Mouse (Mus musculus): Measurements from ENCODE around the gene Defb36.

Defb36 gene

GRCm38 (mm10) chr2:152604057-152604456 lies at the start of gene Defb36:
Gene Defb36, plus strand, starts transcription at chr2:152604327.
- DNase-seq (ENCODE audit: low read depth): peak; percentile 37

GRCm38 (mm10) chr2:152556655-152557054 lies 47.5 kb upstream of the Defb36 start:
- DNase-seq (ENCODE audit: low read depth): no peak

GRCm38 (mm10) chr2:152569038-152569437 lies 35.1 kb upstream of the Defb36 start, which contains the start of gene Gm17416:
Gene Gm17416, plus strand, starts transcription at chr2:152569338.
- no peak for DNase-seq (ENCODE audit: low read depth)

DNA sequence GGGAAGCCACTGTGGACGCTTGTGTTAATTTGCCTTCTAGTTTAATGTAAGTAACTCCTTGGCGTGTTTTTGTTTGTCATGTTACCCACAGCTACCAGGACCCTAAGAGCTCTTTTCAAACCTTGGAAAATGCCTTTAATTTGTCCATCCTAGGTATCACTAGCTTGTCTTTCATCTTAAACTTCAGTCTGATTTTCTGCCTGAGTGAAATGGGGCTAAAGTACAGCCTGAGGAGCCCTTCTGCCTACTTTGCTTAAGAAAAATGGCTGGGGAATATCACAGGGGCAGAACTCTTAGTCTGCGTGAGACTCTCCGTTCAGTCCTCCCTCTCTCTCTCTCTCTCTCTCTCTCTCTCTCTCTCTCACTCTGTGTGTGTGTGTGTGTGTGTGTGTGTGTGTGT lies 34.2 kb upstream of the Defb36 start:
- DNase-seq (ENCODE audit: low read depth): no peak

GRCm38 (mm10) chr2:152570313-152570712 lies 33.8 kb upstream of the Defb36 start:
- DNase-seq (ENCODE audit: low read depth): no peak

- peak; percentile 6 for DNase-seq (ENCODE audit: low read depth)
Measured at GRCm38 (mm10) chr2:152572114-152572794, 31.9 kb upstream of the Defb36 start, which contains the start of gene Defb21. Gene Defb21, plus strand, starts transcription at chr2:152572744.

DNA sequence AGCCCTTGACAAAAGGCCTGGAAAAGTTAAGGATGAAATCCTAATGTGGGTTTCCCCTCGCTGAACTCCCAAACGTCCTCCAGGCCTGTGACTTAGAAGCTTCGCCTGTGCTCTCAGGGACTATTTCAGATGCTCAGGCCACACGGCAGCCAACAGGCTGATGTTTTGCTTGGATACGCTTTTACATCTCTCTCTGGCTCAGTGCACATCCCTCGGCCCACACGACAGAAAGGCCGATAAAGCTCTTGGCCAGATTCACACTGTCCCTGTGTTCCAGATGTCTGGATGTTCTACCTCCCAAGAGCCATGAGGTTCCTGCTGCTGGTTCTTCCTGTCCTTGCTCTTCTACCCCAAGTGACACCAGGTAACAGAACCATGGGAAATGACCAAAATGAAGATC lies 30.6 kb upstream of the Defb36 start:
- no peak for DNase-seq (ENCODE audit: low read depth)

DNA sequence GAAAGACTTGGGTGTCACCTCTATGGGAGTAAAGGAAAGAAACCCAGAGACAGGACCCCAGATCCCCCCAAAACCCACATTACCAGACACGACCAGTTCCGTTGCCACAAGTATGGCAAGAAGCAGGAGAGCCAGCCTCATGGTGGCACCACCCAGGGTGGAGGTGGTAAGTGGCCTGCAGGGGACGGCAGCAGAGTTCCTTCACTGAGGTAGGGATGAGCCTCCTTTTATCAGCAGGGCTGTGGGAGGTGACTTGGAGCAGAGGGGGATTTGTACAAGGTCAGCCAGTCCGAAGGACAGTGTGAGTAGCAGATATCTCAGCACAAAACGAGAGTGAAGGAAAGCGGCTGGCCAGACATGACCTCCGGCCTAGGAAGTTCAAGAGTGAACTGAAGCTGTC lies 24.0 kb upstream of the Defb36 start, which contains the start of gene Defb19:
Gene Defb19, minus strand, starts transcription at position 206 of the 400 bp plus-strand sequence.
- no peak for DNase-seq (ENCODE audit: low read depth)

GRCm38 (mm10) chr2:152580612-152581011 lies 23.5 kb upstream of the Defb36 start:
- no peak for DNase-seq (ENCODE audit: low read depth)

DNA sequence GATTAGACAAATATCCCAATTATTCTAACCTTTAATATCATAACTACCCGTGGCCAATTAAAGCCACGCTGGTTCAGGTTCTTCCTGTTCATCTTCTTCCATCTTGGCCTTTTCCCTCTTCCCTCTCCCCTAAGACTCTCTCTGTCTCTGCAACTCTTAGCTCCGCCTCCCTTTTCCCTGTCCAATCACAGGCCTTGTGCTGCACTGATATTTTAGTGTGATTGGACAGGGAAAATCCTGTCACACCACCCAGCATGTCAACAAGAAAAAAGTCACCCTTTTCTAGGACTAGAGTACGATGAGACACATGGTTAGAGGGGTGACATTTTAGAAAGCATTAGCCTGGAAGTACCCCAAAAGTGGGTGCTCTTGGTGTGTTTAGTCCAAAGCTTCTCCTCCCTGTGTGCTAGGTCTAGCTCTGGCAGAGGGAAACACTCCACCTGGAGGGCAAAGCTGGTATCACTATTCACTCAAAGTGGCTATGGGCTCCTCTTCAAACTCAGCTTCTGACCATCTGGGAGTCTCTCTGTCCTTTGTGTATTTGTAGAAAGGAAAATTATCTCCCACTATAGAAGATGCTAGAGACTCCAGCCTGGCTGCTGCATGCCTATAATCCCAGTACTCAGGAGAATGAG lies 17.1 kb upstream of the Defb36 start:
- peak; percentile 39 for DNase-seq (ENCODE audit: low read depth)

- no peak for DNase-seq (ENCODE audit: low read depth)
Measured at GRCm38 (mm10) chr2:152588450-152588849, 15.7 kb upstream of the Defb36 start.

DNA sequence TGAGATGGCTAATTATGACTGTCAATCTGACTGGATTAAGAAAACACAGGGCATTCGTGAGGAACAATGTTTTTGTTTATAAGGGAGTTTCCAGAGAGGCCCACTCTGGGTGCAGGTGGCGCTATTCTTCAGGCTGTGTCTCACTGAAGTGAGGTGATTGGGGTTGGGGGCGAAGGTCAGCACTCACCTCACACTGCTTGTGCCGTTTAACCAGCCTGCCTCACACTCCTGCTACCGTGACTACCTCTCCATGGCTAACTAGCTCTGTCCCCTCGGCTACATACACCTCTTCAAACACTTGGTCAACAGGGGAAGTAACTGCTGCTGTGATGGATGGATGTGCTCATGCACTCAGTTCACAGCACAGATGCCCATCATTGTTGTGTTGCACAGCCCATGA lies 15.1 kb upstream of the Defb36 start:
- no peak for DNase-seq (ENCODE audit: low read depth)

GRCm38 (mm10) chr2:152599299-152599698 lies 4.8 kb upstream of the Defb36 start, which contains the start of gene Defb45:
Gene Defb45, minus strand, starts transcription at chr2:152599399.
- DNase-seq (ENCODE audit: low read depth): no peak

GRCm38 (mm10) chr2:152600076-152600475 lies 4.1 kb upstream of the Defb36 start:
- no peak for DNase-seq (ENCODE audit: low read depth)

GRCm38 (mm10) chr2:152601275-152601960 lies 2.7 kb upstream of the Defb36 start:
- peak; percentile 80 for DNase-seq (ENCODE audit: low read depth)

- DNase-seq (ENCODE audit: low read depth): no peak
Measured at GRCm38 (mm10) chr2:152607746-152608145, 3.6 kb downstream of the Defb36 start.

- DNase-seq (ENCODE audit: low read depth): no peak
Measured at GRCm38 (mm10) chr2:152608719-152609118, 4.6 kb downstream of the Defb36 start.

- no peak for DNase-seq (ENCODE audit: low read depth)
Measured at GRCm38 (mm10) chr2:152612193-152612592, 8.1 kb downstream of the Defb36 start.

- peak; percentile 83 for DNase-seq (ENCODE audit: low read depth)
Measured at GRCm38 (mm10) chr2:152615563-152615962, 11.4 kb downstream of the Defb36 start.

GRCm38 (mm10) chr2:152616470-152616869 lies 12.3 kb downstream of the Defb36 start:
- no peak for DNase-seq (ENCODE audit: low read depth)

DNA sequence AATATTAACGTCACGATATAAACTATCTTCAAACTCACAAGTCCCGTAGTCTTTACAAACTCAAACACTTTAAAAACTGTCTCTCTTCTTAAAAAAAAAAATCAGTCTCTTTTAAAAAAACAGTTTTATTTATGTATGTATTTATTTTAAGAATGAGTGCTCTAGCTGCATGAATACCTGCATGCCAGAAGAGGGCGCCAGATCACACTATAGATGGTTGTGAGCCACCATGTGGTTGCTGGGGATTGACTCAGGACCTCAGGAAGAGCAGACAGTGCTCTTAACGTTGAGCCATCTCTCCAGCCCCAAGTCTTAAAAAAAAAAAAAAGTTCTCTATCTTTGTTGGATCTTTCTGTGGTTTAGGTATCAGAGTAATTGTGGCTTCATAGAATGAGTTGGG lies 13.2 kb downstream of the Defb36 start:
- DNase-seq (ENCODE audit: low read depth): peak; percentile 63

DNA sequence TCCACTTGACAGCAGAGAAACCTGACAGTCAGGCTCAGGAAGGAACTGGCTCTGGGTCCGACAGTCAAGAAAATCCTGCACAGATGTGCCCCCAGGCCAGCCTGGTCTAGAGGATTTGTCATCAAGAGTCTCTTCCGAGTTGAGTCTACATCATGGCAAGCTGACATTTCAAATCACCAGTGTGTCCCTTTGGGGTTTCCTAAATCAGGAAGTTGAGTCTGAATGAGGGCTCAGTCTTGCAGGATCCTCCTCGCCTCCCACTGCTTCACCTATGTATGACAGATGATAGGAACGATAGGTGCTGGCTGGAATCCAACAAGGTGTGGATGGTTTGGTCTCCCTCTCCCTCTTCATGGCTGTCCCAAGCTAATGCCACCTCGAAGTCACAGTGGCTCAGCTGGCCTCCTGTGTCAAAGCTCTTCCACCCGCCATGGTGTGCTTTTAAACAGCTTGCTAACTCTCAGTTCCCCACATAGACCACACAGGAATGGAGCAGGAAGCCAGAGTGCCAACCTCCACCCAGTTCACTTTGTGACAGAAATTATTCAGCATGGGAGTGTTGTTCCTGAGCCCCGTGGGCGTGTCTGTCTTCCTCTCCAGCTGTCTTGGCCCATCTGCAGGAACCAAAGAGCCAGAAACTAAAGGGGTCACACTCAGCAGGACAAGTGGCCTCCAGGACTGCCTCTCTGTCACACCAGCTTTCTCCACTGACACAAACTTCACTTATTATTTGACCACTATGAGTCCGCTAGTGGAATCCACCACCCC lies 16.4 kb downstream of the Defb36 start:
- DNase-seq (ENCODE audit: low read depth): peak; percentile 19
